Mouse (Mus musculus): Measurements from ENCODE around the gene AI481877. TPM values are rescaled to one million over a fixed set of nuclear protein-coding genes. Genes with fewer than 3 reads are reported as not detected.

The AI481877 gene
- not detected in 2 replicates for polyA plus RNA-seq (2012; rRNA removed)

GRCm38 (mm10) chr4:59138507-59139033 lies at the start of gene AI481877:
AI481877 (minus strand) TSS chr4:59138983.

GRCm38 (mm10) chr4:59034918-59035785 lies 103.6 kb downstream of the AI481877 start, which contains the start of gene Gng10:
Gng10 (plus strand) TSS chr4:59035088.

GRCm38 (mm10) chr4:59002948-59003805 lies 135.6 kb downstream of the AI481877 start, which contains the start of gene Gm20503:
Gm20503 (plus strand) TSS chr4:59003210.

GRCm38 (mm10) chr4:58994762-58995161 lies 144.0 kb downstream of the AI481877 start, which contains the start of gene Dnajc25:
Dnajc25 (plus strand) TSS chr4:58995062.

Other genes with a start within 250 kb of the AI481877 start
- 29.6 and 63.9 TPM in 2 replicates for gene Ecpas, start 226.2 kb downstream of the AI481877 start, polyA plus RNA-seq (2012; rRNA removed)
- gene Zkscan16, start 195.4 kb downstream of the AI481877 start, polyA plus RNA-seq (2012; rRNA removed): 0.07 and 0.10 TPM in 2 replicates
- gene Ptgr1, start 151.9 kb downstream of the AI481877 start, polyA plus RNA-seq (2012; rRNA removed): 3.4 and 5.4 TPM in 2 replicates
- gene Dnajc25, start 143.9 kb downstream of the AI481877 start, polyA plus RNA-seq (2012; rRNA removed): 10.8 and 13.4 TPM in 2 replicates
- gene Gm20503, start 135.8 kb downstream of the AI481877 start, polyA plus RNA-seq (2012; rRNA removed): 5.0 TPM in 1 of 2 replicates, not detected in the other
- gene Gng10, start 103.9 kb downstream of the AI481877 start, polyA plus RNA-seq (2012; rRNA removed): 27.6 and 29.4 TPM in 2 replicates
- gene Ugcg, start 50.3 kb upstream of the AI481877 start, polyA plus RNA-seq (2012; rRNA removed): 31.5 and 53.5 TPM in 2 replicates

Data from ovary, adult 2 months (tissue).